Mouse (Mus musculus) liver, adult 2 months (tissue): Measurements from ENCODE around the gene Dcxr.

ENCODE experiments used
- CTCF ChIP-seq: fragments of 200-500 bp; IDR thresholded peaks from 2 replicates; pipeline ENCODE4 v1.5.1; 2011; ENCODE audit warnings: low read depth, low read length, control low read depth
- POLR2A ChIP-seq: fragments of 200-500 bp; IDR thresholded peaks from 2 replicates; pipeline ENCODE4 v1.6.1; 2011; ENCODE audit warnings: low read length, control low read depth; ENCODE audit not compliant: insufficient read depth; ENCODE audit errors: extremely low read depth

DNA sequence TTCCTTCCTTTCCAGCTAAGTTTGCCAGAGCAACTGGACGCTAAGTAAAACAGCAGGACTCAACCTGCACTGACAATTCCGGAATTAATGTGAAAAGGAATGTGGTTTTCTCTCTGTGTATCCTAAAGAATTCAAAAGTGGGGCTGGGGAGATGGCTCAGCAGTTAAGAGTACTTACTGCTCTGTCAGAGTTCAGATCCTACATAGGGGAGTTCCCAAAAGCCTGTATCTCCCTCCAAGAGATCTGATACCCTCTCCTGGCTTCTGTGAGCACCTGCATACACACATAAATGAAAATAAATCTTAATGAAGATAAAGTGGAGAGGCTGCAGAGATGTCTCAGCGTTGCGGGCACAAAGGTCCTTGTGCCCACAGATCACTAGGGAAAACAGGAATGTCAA, 24.5 kb upstream of the Dcxr start:
- TF ChIP-seq POLR2A (no peak), CTCF (no peak)
